Mouse (Mus musculus): ENCODE measurements around the gene Ece2. TPM values are rescaled to one million over a fixed set of nuclear protein-coding genes. Genes with fewer than 3 reads are reported as not detected.

Ece2 gene
- polyA plus RNA-seq, 1 experiment, result 0.35 TPM

- no peak for TF ChIP-seq CTCF (IDR thresholded peaks at IDR 0.05; ENCODE audit: control insufficient read depth, insufficient read depth, insufficient replicate concordance, low read depth, low read length)
- Histone ChIP-seq H3K4me3 (ENCODE audit: control insufficient read depth, low read depth, low read length) (peak overlapping the region; percentile 88), H3K36me3 (ENCODE audit: control insufficient read depth, insufficient read depth, low read length) (no peaks in the 10 kb centered on the region), H3K4me1 (ENCODE audit: control insufficient read depth, insufficient read depth, low read length) (peaks cover 22% of the 10 kb centered on the region), H3K27me3 (ENCODE audit: control insufficient read depth, insufficient read depth, low read length) (peaks cover 2% of the 10 kb centered on the region; the same call in 1 of the 2 replicates), H3K27ac (ENCODE audit: control insufficient read depth, insufficient read depth, low read depth, low read length) (no peak overlapping the region)
These were observed 9.9 kb upstream of the Ece2 start for GRCm38 (mm10) chr16:20619541-20620398.

GRCm38 (mm10) chr16:20620399-20620735 lies 9.3 kb upstream of the Ece2 start:
- Histone ChIP-seq H3K27me3 (ENCODE audit: control insufficient read depth, insufficient read depth, low read length) (peaks cover 2% of the 10 kb centered on the region; the same call in 1 of the 2 replicates), H3K4me3 (ENCODE audit: control insufficient read depth, low read depth, low read length) (peak overlapping the region; percentile 88), H3K36me3 (ENCODE audit: control insufficient read depth, insufficient read depth, low read length) (no peaks in the 10 kb centered on the region), H3K4me1 (ENCODE audit: control insufficient read depth, insufficient read depth, low read length) (peaks cover 22% of the 10 kb centered on the region), H3K27ac (ENCODE audit: control insufficient read depth, insufficient read depth, low read depth, low read length) (no peak overlapping the region)
- TF ChIP-seq POLR2A (IDR thresholded peaks at IDR 0.05; ENCODE audit: control insufficient read depth, low read depth, low read length), result no peak
- no peak for TF ChIP-seq CTCF (IDR thresholded peaks at IDR 0.05; ENCODE audit: control insufficient read depth, insufficient read depth, insufficient replicate concordance, low read depth, low read length)

- H3K27me3 ChIP-seq (ENCODE audit: control insufficient read depth, insufficient read depth, low read length), result peaks cover 2% of the 10 kb centered on the region; the same call in 1 of the 2 replicates
- TF ChIP-seq POLR2A (IDR thresholded peaks at IDR 0.05; ENCODE audit: control insufficient read depth, low read depth, low read length) (no peak), CTCF (IDR thresholded peaks at IDR 0.05; ENCODE audit: control insufficient read depth, insufficient read depth, insufficient replicate concordance, low read depth, low read length) (no peak)
- H3K4me3 ChIP-seq (ENCODE audit: control insufficient read depth, low read depth, low read length), result peak overlapping the region; percentile 88
- H3K27ac ChIP-seq (ENCODE audit: control insufficient read depth, insufficient read depth, low read depth, low read length), result no peak overlapping the region
- no peaks in the 10 kb centered on the region for H3K36me3 ChIP-seq (ENCODE audit: control insufficient read depth, insufficient read depth, low read length)
- H3K4me1 ChIP-seq (ENCODE audit: control insufficient read depth, insufficient read depth, low read length), result peaks cover 22% of the 10 kb centered on the region
These were observed 8.9 kb upstream of the Ece2 start for GRCm38 (mm10) chr16:20620751-20621190.

GRCm38 (mm10) chr16:20621191-20621990 lies 8.2 kb upstream of the Ece2 start, which contains the start of gene Camk2n2:
TSS of gene Camk2n2 (minus strand) at chr16:20621287.
- TF ChIP-seq CTCF (IDR thresholded peaks at IDR 0.05; ENCODE audit: control insufficient read depth, insufficient read depth, insufficient replicate concordance, low read depth, low read length), result no peak
- no peak for TF ChIP-seq POLR2A (IDR thresholded peaks at IDR 0.05; ENCODE audit: control insufficient read depth, low read depth, low read length)
- peaks cover 22% of the 10 kb centered on the region for H3K4me1 ChIP-seq (ENCODE audit: control insufficient read depth, insufficient read depth, low read length)
- H3K4me3 ChIP-seq (ENCODE audit: control insufficient read depth, low read depth, low read length), result peak within 1 kb of the TSS; percentile 88
- H3K27me3 ChIP-seq (ENCODE audit: control insufficient read depth, insufficient read depth, low read length), result peaks cover 2% of the 10 kb centered on the region; the same call in 1 of the 2 replicates
- H3K36me3 ChIP-seq (ENCODE audit: control insufficient read depth, insufficient read depth, low read length), result no peaks in the 10 kb centered on the region
- H3K27ac ChIP-seq (ENCODE audit: control insufficient read depth, insufficient read depth, low read depth, low read length), result peak within 1 kb of the TSS; percentile 32

- H3K4me1 ChIP-seq (ENCODE audit: control insufficient read depth, insufficient read depth, low read length), result peaks cover 22% of the 10 kb centered on the region
- H3K4me3 ChIP-seq (ENCODE audit: control insufficient read depth, low read depth, low read length), result peak overlapping the region; percentile 88
- H3K36me3 ChIP-seq (ENCODE audit: control insufficient read depth, insufficient read depth, low read length), result no peaks in the 10 kb centered on the region
- H3K27me3 ChIP-seq (ENCODE audit: control insufficient read depth, insufficient read depth, low read length), result peaks cover 2% of the 10 kb centered on the region; the same call in 1 of the 2 replicates
- TF ChIP-seq CTCF (IDR thresholded peaks at IDR 0.05; ENCODE audit: control insufficient read depth, insufficient read depth, insufficient replicate concordance, low read depth, low read length) (no peak), POLR2A (IDR thresholded peaks at IDR 0.05; ENCODE audit: control insufficient read depth, low read depth, low read length) (0 out of 2 replicates have a peak, but pooled peaks have one; percentile 26)
- peak overlapping the region; percentile 32; the same call in 1 of the 2 replicates for H3K27ac ChIP-seq (ENCODE audit: control insufficient read depth, insufficient read depth, low read depth, low read length)
These were observed 7.5 kb upstream of the Ece2 start for GRCm38 (mm10) chr16:20621991-20622685.

- Histone ChIP-seq H3K27me3 (ENCODE audit: control insufficient read depth, insufficient read depth, low read length) (peaks cover 2% of the 10 kb centered on the region; the same call in 1 of the 2 replicates), H3K4me1 (ENCODE audit: control insufficient read depth, insufficient read depth, low read length) (peaks cover 22% of the 10 kb centered on the region), H3K4me3 (ENCODE audit: control insufficient read depth, low read depth, low read length) (no peak overlapping the region), H3K27ac (ENCODE audit: control insufficient read depth, insufficient read depth, low read depth, low read length) (no peak overlapping the region), H3K36me3 (ENCODE audit: control insufficient read depth, insufficient read depth, low read length) (no peaks in the 10 kb centered on the region)
- TF ChIP-seq POLR2A (IDR thresholded peaks at IDR 0.05; ENCODE audit: control insufficient read depth, low read depth, low read length) (no peak), CTCF (IDR thresholded peaks at IDR 0.05; ENCODE audit: control insufficient read depth, insufficient read depth, insufficient replicate concordance, low read depth, low read length) (no peak)
These were observed 6.4 kb upstream of the Ece2 start for GRCm38 (mm10) chr16:20623211-20623610.

All from testis, adult 2 months (tissue).